Mouse (Mus musculus): ENCODE results near the gene Gm20479. TPM values are rescaled to one million over a fixed set of nuclear protein-coding genes. Genes with fewer than 3 reads are reported as not detected.

Gm20479 gene
- polyA plus RNA-seq, 1 experiment from 2014 or later: not detected

- DNase-seq (ENCODE audit: low spot score) (no peak), ATAC-seq (ENCODE audit: insufficient read depth, low FRiP score, low TSS enrichment) (no peak)
- H3K36me3 ChIP-seq (ENCODE audit: control insufficient read depth, insufficient read depth, low read length): no peaks in the 10 kb centered on the region
- peaks cover 37% of the 10 kb centered on the region for H3K27me3 ChIP-seq (ENCODE audit: control insufficient read depth, insufficient read depth, low read length)
- H3K4me2 ChIP-seq (ENCODE audit: low read depth): no peak overlapping the region
- H3K27ac ChIP-seq (ENCODE audit: low read depth, low read length): no peak overlapping the region
- H3K9me3 ChIP-seq (ENCODE audit: control insufficient read depth, low read length): no peaks in the 10 kb centered on the region
- H3K9ac ChIP-seq (ENCODE audit: low read length): no peak overlapping the region
- H3K4me1 ChIP-seq (ENCODE audit: control insufficient read depth, insufficient read depth, low read length): no peaks in the 10 kb centered on the region
- WGBS: 21% methylated on average over 4 of the region's 4 CpGs
- H3K4me3 ChIP-seq (ENCODE audit: low read depth, low read length): no peak overlapping the region
These were observed 21.2 kb upstream of the Gm20479 start for GRCm38 (mm10) chr7:27378431-27378830.

- no peaks in the 10 kb centered on the region for H3K9me3 ChIP-seq (ENCODE audit: control insufficient read depth, low read length)
- 2% methylated on average over 22 of the region's 22 CpGs for WGBS
- H3K9ac ChIP-seq (ENCODE audit: low read length): no peak overlapping the region
- H3K27ac ChIP-seq (ENCODE audit: low read depth, low read length): no peak overlapping the region
- H3K4me2 ChIP-seq (ENCODE audit: low read depth): no peak overlapping the region
- H3K4me1 ChIP-seq (ENCODE audit: control insufficient read depth, insufficient read depth, low read length): peaks cover 2% of the 10 kb centered on the region; the same call in 1 of the 2 replicates
- ATAC-seq (ENCODE audit: insufficient read depth, low FRiP score, low TSS enrichment) (no peak), DNase-seq (ENCODE audit: low spot score) (no peak)
- H3K27me3 ChIP-seq (ENCODE audit: control insufficient read depth, insufficient read depth, low read length): peaks cover 68% of the 10 kb centered on the region
- H3K36me3 ChIP-seq (ENCODE audit: control insufficient read depth, insufficient read depth, low read length): no peaks in the 10 kb centered on the region
- H3K4me3 ChIP-seq (ENCODE audit: low read depth, low read length): no peak overlapping the region
These were observed 18.1 kb upstream of the Gm20479 start for GRCm38 (mm10) chr7:27375274-27375673.

GRCm38 (mm10) chr7:27371715-27372462, 14.7 kb upstream of the Gm20479 start:
- 4% methylated on average over 44 of the region's 44 CpGs for WGBS
- no peak for DNase-seq (ENCODE audit: low spot score)
- H3K27ac ChIP-seq (ENCODE audit: low read depth, low read length): no peak overlapping the region
- H3K27me3 ChIP-seq (ENCODE audit: control insufficient read depth, insufficient read depth, low read length): peaks cover 93% of the 10 kb centered on the region
- no peaks in the 10 kb centered on the region for H3K36me3 ChIP-seq (ENCODE audit: control insufficient read depth, insufficient read depth, low read length)
- 0 out of 2 replicates have a peak overlapping the region, but pooled peaks have one; percentile 6 for H3K4me2 ChIP-seq (ENCODE audit: low read depth)
- H3K9ac ChIP-seq (ENCODE audit: low read length): no peak overlapping the region
- no peaks in the 10 kb centered on the region for H3K9me3 ChIP-seq (ENCODE audit: control insufficient read depth, low read length)
- ATAC-seq (ENCODE audit: insufficient read depth, low FRiP score, low TSS enrichment): no peak
- H3K4me1 ChIP-seq (ENCODE audit: control insufficient read depth, insufficient read depth, low read length): peaks cover 2% of the 10 kb centered on the region; the same call in 1 of the 2 replicates
- no peak overlapping the region for H3K4me3 ChIP-seq (ENCODE audit: low read depth, low read length)

- H3K4me2 ChIP-seq (ENCODE audit: low read depth): no peak overlapping the region
- no peaks in the 10 kb centered on the region for H3K9me3 ChIP-seq (ENCODE audit: control insufficient read depth, low read length)
- H3K27ac ChIP-seq (ENCODE audit: low read depth, low read length): no peak overlapping the region
- H3K9ac ChIP-seq (ENCODE audit: low read length): no peak overlapping the region
- no peak for ATAC-seq (ENCODE audit: insufficient read depth, low FRiP score, low TSS enrichment)
- H3K4me3 ChIP-seq (ENCODE audit: low read depth, low read length): no peak overlapping the region
- no peak for DNase-seq (ENCODE audit: low spot score)
- peaks cover 97% of the 10 kb centered on the region for H3K27me3 ChIP-seq (ENCODE audit: control insufficient read depth, insufficient read depth, low read length)
- 82% methylated on average over 19 of the region's 19 CpGs for WGBS
- H3K36me3 ChIP-seq (ENCODE audit: control insufficient read depth, insufficient read depth, low read length): no peaks in the 10 kb centered on the region
- peaks cover 2% of the 10 kb centered on the region; the same call in 1 of the 2 replicates for H3K4me1 ChIP-seq (ENCODE audit: control insufficient read depth, insufficient read depth, low read length)
These were observed 11.9 kb upstream of the Gm20479 start for GRCm38 (mm10) chr7:27369111-27369510.

- H3K36me3 ChIP-seq (ENCODE audit: control insufficient read depth, insufficient read depth, low read length): no peaks in the 10 kb centered on the region
- no peak for ATAC-seq (ENCODE audit: insufficient read depth, low FRiP score, low TSS enrichment)
- WGBS: 10% methylated on average over 11 of the region's 11 CpGs
- H3K27ac ChIP-seq (ENCODE audit: low read depth, low read length): no peak overlapping the region
- H3K4me1 ChIP-seq (ENCODE audit: control insufficient read depth, insufficient read depth, low read length): peaks cover 2% of the 10 kb centered on the region; the same call in 1 of the 2 replicates
- H3K9ac ChIP-seq (ENCODE audit: low read length): no peak overlapping the region
- no peaks in the 10 kb centered on the region for H3K9me3 ChIP-seq (ENCODE audit: control insufficient read depth, low read length)
- no peak for DNase-seq (ENCODE audit: low spot score)
- peaks cover 98% of the 10 kb centered on the region for H3K27me3 ChIP-seq (ENCODE audit: control insufficient read depth, insufficient read depth, low read length)
- H3K4me2 ChIP-seq (ENCODE audit: low read depth): no peak overlapping the region
- no peak overlapping the region for H3K4me3 ChIP-seq (ENCODE audit: low read depth, low read length)
These were observed 10.8 kb upstream of the Gm20479 start for GRCm38 (mm10) chr7:27367976-27368375.

GRCm38 (mm10) chr7:27366082-27366844, 9.0 kb upstream of the Gm20479 start:
- DNase-seq (ENCODE audit: low spot score) (no peak), ATAC-seq (ENCODE audit: insufficient read depth, low FRiP score, low TSS enrichment) (no peak)
- H3K4me1 ChIP-seq (ENCODE audit: control insufficient read depth, insufficient read depth, low read length): no peaks in the 10 kb centered on the region
- H3K9ac ChIP-seq (ENCODE audit: low read length): no peak overlapping the region
- 45% methylated on average over 21 of the region's 21 CpGs for WGBS
- H3K4me2 ChIP-seq (ENCODE audit: low read depth): no peak overlapping the region
- no peak overlapping the region for H3K4me3 ChIP-seq (ENCODE audit: low read depth, low read length)
- H3K27me3 ChIP-seq (ENCODE audit: control insufficient read depth, insufficient read depth, low read length): peaks cover 89% of the 10 kb centered on the region
- no peaks in the 10 kb centered on the region for H3K9me3 ChIP-seq (ENCODE audit: control insufficient read depth, low read length)
- H3K36me3 ChIP-seq (ENCODE audit: control insufficient read depth, insufficient read depth, low read length): no peaks in the 10 kb centered on the region
- no peak overlapping the region for H3K27ac ChIP-seq (ENCODE audit: low read depth, low read length)

GRCm38 (mm10) chr7:27364379-27364778, 7.2 kb upstream of the Gm20479 start:
- peak overlapping the region; percentile 6; the same call in 1 of the 2 replicates for H3K4me3 ChIP-seq (ENCODE audit: low read depth, low read length)
- H3K27me3 ChIP-seq (ENCODE audit: control insufficient read depth, insufficient read depth, low read length): peaks cover 70% of the 10 kb centered on the region
- H3K9me3 ChIP-seq (ENCODE audit: control insufficient read depth, low read length): no peaks in the 10 kb centered on the region
- no peaks in the 10 kb centered on the region for H3K4me1 ChIP-seq (ENCODE audit: control insufficient read depth, insufficient read depth, low read length)
- 3% methylated on average over 29 of the region's 29 CpGs for WGBS
- H3K4me2 ChIP-seq (ENCODE audit: low read depth): no peak overlapping the region
- DNase-seq (ENCODE audit: low spot score) (no peak), ATAC-seq (ENCODE audit: insufficient read depth, low FRiP score, low TSS enrichment) (no peak)
- H3K36me3 ChIP-seq (ENCODE audit: control insufficient read depth, insufficient read depth, low read length): no peaks in the 10 kb centered on the region
- no peak overlapping the region for H3K27ac ChIP-seq (ENCODE audit: low read depth, low read length)
- H3K9ac ChIP-seq (ENCODE audit: low read length): no peak overlapping the region

- Histone ChIP-seq H3K27me3 (ENCODE audit: control insufficient read depth, insufficient read depth, low read length) (peaks cover 62% of the 10 kb centered on the region), H3K36me3 (ENCODE audit: control insufficient read depth, insufficient read depth, low read length) (no peaks in the 10 kb centered on the region), H3K4me3 (ENCODE audit: low read depth, low read length) (peak overlapping the region; percentile 42), H3K4me2 (ENCODE audit: low read depth) (peak overlapping the region; percentile 71), H3K9ac (ENCODE audit: low read length) (peak overlapping the region; percentile 56), H3K9me3 (ENCODE audit: control insufficient read depth, low read length) (no peaks in the 10 kb centered on the region), H3K27ac (ENCODE audit: low read depth, low read length) (no peak overlapping the region), H3K4me1 (ENCODE audit: control insufficient read depth, insufficient read depth, low read length) (no peaks in the 10 kb centered on the region; the same call in 1 of the 2 replicates)
- peak; percentile 100 for DNase-seq (ENCODE audit: low spot score)
- ATAC-seq (ENCODE audit: insufficient read depth, low FRiP score, low TSS enrichment): peak; percentile 92
- under 1% methylated on average over 50 of the region's 52 CpGs for WGBS
These were observed 4.2 kb upstream of the Gm20479 start for GRCm38 (mm10) chr7:27361283-27361946.
